Mouse (Mus musculus): ENCODE results near the gene Tmem184c.

The Tmem184c gene

DNA sequence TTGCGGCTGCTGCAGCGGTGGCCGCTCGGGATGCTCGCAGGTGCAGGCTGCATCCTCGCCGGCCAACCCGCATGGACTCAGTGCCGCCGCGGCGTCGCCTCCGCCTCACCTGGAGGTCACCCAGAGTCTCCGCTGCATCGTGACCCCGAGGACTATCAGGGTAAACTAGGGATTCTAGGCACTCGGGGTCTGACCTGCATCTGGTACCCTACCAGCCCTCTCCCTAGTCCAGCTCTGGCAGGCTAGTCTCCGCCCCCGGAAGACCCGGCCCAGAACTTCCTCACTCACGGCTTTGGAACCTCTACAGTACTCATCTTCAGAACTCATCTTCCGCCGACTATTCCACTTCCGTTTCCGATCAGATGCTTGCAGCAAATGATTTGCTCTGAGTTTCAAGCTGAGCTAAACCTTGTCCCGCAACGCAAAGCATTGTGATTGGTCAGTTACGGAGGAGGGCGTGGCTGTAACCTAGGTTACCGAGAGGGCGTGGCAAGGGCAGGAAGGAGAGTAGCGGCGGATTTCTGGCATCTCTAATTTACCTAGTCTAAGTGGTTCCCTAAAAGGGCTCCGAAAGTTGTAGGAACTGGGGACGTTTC, at the start of gene Tmem184c:
Gene Tmem184c (minus strand): TSS at position 325 of the 596 bp plus-strand sequence.
- DNase-seq = peak; percentile 99

- no peak for DNase-seq
These were observed 49.1 kb upstream of the Tmem184c start for GRCm38 (mm10) chr8:77659534-77660080.

- no peak for DNase-seq
These were observed 47.9 kb upstream of the Tmem184c start for GRCm38 (mm10) chr8:77658356-77658755.

GRCm38 (mm10) chr8:77650646-77651190, 40.2 kb upstream of the Tmem184c start:
- DNase-seq = no peak

- DNase-seq = peak; percentile 61
These were observed 29.8 kb upstream of the Tmem184c start for GRCm38 (mm10) chr8:77640093-77640839.

DNA sequence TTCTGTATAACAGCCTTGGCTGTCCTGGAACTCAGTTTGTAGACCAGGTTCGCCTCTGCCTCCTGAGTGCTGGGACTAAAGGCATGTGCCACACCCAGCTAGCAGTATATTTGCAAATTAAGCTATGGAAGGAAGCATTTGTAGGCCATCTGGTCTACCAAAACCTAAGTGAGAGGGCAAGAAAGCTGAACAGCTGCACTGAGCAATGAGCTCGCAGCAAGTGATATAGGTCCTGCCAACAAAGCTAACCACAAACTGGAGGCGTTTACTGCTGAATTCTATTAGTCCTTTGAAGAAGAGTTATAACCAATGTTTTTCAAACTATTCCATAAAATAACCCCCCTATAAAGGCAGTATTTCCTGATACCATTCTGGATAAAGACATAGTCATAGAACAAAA, 27.1 kb upstream of the Tmem184c start:
- no peak for DNase-seq

DNA sequence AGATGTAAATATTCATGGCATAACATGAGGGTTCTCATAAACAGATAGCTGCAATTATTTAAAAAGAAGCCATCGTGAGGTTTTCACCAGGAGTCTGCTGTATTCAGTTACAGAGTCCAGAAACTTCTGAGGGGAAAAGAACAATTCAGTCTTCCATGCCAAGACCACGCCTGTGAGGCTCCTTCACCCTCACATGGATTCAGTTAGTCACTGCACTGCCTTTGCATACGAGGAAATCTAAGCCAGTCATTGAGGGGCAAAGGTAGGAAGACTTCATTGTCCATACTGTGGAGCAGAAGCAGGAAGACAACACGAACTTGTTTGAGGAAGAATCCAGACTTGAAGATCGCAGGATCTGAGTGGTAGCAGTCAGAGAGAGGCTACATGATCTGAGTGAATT, 23.5 kb upstream of the Tmem184c start:
- no peak for DNase-seq

DNA sequence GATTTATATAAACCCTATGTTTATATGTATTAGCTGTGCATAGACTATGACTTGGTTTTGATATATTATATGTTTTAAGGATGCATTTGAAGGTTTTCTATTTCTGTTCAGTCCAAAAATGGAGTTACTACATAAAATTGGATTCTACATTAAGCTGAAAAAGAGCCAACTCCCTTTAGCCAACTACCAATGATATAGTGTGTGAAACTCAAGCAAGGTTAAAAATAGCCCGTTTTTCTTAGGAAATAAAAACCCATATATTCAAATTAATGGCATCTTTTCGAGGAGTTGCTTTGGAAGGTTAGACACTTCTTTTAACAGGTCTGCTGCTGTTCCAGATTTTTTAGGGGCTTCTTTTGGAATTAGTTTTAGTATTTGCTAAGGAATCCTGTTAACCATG, 22.7 kb upstream of the Tmem184c start:
- no peak for DNase-seq

- peak; percentile 43 for DNase-seq
These were observed 20.2 kb upstream of the Tmem184c start for GRCm38 (mm10) chr8:77630691-77631090.

DNA sequence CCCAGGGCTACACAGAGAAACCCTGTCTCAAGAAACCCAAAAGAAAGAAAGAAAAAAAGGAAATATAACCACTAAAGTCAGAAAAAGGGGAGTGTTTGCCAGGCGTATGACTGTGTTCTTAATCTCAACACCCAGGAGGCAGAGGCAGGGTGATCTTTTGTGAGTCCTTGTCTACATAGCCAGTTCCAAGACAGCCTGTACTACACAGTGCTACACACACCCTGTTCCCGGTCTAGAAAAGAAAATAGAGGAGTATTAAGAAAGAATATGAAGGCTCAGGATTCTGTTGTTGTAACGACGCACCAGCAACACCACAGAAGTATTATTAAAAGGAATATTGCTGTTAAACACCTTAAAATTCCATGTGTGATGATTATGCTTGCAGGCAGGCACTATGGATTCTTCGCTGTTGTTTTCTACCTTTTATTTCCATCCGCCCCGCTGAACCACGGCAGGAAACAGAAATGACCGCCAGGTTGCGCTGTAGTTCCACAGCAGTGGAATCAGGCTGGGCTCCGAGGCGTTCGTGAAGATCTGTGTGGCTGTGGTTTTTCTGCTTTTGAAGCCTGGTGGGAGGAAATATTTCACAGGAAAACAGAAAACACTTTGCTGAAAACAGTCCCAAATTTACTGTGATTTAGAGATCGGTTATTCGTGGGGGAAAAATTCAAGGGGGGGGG, 19.5 kb upstream of the Tmem184c start:
- peak; percentile 90 for DNase-seq

DNA sequence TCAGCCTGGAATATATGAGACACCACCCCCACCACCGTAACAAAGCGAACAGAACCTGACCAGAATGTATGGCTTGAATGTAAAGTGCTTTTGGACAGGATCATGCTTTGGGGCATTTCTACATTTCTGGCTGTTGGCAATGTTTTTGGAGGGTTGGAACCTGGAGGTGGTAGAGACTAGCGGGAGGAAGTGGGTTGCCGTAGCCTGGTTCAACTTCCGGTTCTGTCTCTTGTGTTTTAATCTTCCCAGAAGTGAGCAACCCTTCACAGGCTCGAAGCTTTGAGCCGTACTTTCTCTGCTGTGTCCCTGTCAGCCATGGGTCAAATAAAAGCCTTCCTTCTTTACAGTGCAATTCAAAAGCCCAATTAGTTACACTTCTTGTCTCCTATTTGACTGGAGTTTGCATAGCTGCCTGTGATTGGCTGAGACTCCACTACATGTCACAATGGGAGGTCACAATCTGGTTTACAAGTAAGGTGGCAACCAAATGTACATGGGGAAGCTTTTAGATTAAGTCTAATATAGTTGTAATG, 13.2 kb upstream of the Tmem184c start:
- no peak for DNase-seq

- peak; percentile 88 for DNase-seq
These were observed 7.4 kb upstream of the Tmem184c start for GRCm38 (mm10) chr8:77617916-77618315.

DNA sequence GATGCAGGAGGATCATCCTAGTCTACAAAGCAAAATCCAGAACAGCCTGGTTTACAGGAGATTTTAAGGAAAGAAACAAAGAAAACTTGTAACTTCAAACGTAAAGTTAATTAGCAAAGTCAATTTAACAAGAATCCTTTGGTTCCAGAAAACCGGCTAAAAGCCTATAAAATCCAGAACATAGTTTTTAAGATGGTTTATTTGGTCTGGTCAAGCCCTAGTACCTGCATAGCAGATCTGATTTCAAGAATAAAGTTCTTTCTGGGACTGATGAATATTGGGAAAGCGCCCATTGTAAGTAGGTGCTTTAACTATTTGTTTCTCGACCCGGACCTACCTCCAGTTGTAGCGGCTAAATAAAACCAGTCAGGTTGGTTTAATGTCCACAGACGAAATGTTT, 877 bp downstream of the Tmem184c start:
- no peak for DNase-seq

- no peak for DNase-seq
These were observed 26.3 kb downstream of the Tmem184c start for GRCm38 (mm10) chr8:77584174-77584573.

DNA sequence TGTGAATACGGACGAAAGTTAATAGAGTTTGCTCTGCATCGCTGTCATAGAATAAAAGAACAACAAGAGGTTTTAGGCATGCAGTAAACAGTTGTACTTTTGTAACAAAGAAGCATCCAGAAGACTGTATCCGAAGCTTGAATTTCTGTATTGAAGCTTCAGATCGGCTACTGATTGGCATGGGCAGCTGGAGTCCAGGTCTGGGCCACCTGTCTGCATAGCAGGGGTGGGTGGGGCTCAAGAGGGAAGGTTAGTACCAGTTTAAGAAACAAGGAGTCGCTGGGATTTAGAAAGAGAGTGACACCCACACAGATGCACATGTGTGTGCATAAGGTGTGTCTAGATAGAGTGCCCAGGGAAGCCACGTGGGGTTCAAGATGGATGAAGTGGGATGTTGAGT, 32.8 kb downstream of the Tmem184c start:
- no peak for DNase-seq

DNA sequence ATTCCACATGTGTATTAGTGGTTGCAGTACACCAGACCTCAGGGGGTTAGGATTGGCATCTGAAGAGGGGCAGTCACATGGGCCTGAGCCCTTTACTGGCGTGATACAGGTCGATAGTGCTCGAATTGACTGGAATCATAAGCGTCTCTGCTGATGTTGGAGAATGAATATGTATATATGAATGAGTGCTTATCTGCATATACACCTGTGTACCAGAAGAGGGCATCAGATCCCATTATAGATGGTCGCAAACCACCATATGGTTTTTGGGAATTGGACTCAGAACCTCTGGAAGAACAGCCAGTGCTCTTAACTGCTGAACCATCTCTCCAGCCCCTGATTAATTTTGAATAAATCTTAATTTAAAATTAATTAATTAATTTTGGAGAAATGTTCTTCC, 36.3 kb downstream of the Tmem184c start:
- DNase-seq = no peak

- no peak for DNase-seq
These were observed 49.1 kb downstream of the Tmem184c start for GRCm38 (mm10) chr8:77561441-77561840.

GRCm38 (mm10) chr8:77552491-77552890, 58.0 kb downstream of the Tmem184c start:
- DNase-seq = no peak

DNA sequence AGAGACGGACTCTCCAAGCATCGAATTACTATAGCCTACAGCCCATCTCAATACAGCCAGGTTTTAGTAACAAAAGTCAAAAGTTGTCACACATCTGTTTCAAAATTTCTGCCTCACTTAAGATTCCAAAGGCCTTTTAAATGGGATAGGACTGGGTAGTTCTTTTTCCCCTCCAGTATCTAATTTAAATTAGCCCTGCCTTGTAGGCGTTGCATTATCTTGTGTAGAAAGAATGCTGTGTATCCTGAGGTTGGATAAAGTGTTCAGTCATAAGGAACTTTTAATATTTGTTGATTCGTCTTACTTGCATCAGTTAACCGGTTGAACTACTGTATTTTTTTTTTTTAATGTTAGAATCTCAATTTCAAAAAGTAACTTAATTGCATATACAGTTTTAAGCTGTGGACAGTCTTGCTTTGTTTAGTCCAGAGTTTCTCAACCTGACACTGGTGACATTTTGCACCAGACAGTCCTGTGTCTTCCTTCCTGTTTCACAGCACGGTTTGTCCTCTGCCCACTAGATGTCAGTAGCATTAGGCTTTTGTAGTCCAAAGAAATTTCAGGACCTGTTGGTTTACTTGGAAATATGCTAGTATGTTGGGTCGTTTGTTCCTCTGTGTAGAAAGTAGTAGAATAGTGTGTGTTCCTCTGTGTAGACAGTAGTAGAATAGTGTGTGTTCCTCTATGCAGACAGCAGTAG, 60.5 kb downstream of the Tmem184c start:
- peak; percentile 71 for DNase-seq

GRCm38 (mm10) chr8:77549121-77549706, 61.3 kb downstream of the Tmem184c start, which contains the start of gene Prmt9:
Gene Prmt9 (plus strand): TSS chr8:77549397.
- peak; percentile 96 for DNase-seq
